Comparison of ENCODE assay signal across 11 mouse cellular contexts in the genomic region with DNA sequence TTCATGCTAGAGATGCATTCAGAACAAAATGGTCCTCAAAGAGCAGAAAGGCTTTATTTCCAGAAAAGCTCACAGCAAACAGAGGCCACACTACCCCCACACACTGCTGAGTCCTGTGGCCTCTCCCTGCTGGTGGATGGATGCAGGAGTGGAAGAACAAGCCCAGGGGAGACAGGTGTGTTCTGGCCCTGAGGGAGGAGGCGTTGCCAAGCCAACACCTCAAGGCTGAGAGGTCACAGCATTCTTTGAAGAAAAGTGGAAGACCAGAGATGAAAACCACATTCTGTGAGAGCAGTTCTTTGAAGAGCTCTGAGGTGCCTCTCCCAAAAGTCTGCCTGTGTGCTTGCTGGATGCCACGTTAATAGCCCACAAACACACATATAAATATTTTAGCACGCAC.
A peak's percentile ranks its signal among the peaks of the same experiment; 100 is the strongest.
DNase-seq lines count a peak whose midpoint lies in the region; ATAC-seq lines count a peak whose summit lies in the region.
"Had no signal": no experiment of that assay in that cellular context is flagged by ENCODE, and none has a peak within 500 bp of the region (broad histone marks: within the 10 kb centered on the region; RNA-seq: fewer than 3 reads in every experiment).

No protein-coding gene starts in this region.

- no peak overlapping the region for H3K27ac ChIP-seq in heart, embryonic 14.5 days (replicated peaks in 1 of 2; ENCODE audit: control insufficient read depth in 1 of 2, insufficient read depth in 1 of 2, low read depth in 2 of 2, low read length in 2 of 2)
- no peak overlapping the region for H3K27ac ChIP-seq in heart, embryonic 11.5 days (ENCODE audit: low read depth, low read length)
- 0 out of 2 replicates have a peak overlapping the region, but pooled peaks have one; percentile 9 for H3K27ac ChIP-seq in midbrain, embryonic 11.5 days (ENCODE audit: low read depth, low read length)
- no peak overlapping the region for H3K27ac ChIP-seq in midbrain, embryonic 10.5 days (replicated peaks)
- no peak overlapping the region for H3K27ac ChIP-seq in hindbrain, embryonic 13.5 days
- H3K27ac ChIP-seq in stomach, embryonic 15.5 days = peak overlapping the region; percentile 72; the same call in 1 of the 2 replicates

- no peaks in the 10 kb centered on the region for H3K27me3 ChIP-seq in heart, embryonic 14.5 days (ENCODE audit: control insufficient read depth, insufficient read depth, low read length)
- no peaks in the 10 kb centered on the region for H3K27me3 ChIP-seq in heart, embryonic 11.5 days (ENCODE audit: control insufficient read depth, insufficient read depth, low read length)
- no peaks in the 10 kb centered on the region; the same call in 1 of the 2 replicates for H3K27me3 ChIP-seq in midbrain, embryonic 11.5 days (ENCODE audit: control insufficient read depth, insufficient read depth, low read length)
- H3K27me3 ChIP-seq in midbrain, embryonic 10.5 days (ENCODE audit: low read depth, poor library complexity, severe bottlenecking) = peaks cover 23% of the 10 kb centered on the region
- H3K27me3 ChIP-seq in hindbrain, embryonic 13.5 days = peaks cover 14% of the 10 kb centered on the region; the same call in 1 of the 2 replicates
- H3K27me3 ChIP-seq in stomach, embryonic 15.5 days (replicated peaks) = no peaks in the 10 kb centered on the region
- H3K27me3 ChIP-seq: embryonic facial prominence, embryonic 12.5 days had no signal

- H3K36me3 ChIP-seq in heart, embryonic 14.5 days (ENCODE audit: control insufficient read depth, insufficient read depth, low read length) = no peaks in the 10 kb centered on the region
- H3K36me3 ChIP-seq in heart, embryonic 11.5 days (ENCODE audit: control insufficient read depth, insufficient read depth, low read length) = no peaks in the 10 kb centered on the region
- no peaks in the 10 kb centered on the region for H3K36me3 ChIP-seq in midbrain, embryonic 11.5 days (ENCODE audit: control insufficient read depth, insufficient read depth, low read length)
- no peaks in the 10 kb centered on the region for H3K36me3 ChIP-seq in midbrain, embryonic 10.5 days
- no peaks in the 10 kb centered on the region for H3K36me3 ChIP-seq in hindbrain, embryonic 13.5 days
- H3K36me3 ChIP-seq in stomach, embryonic 15.5 days = no peaks in the 10 kb centered on the region
- H3K36me3 ChIP-seq: embryonic facial prominence, embryonic 12.5 days had no signal

- no peak for ATAC-seq in heart, embryonic 14.5 days (ENCODE audit: insufficient number of reproducible peaks, insufficient read depth, low FRiP score, low read depth)
- ATAC-seq in heart, embryonic 11.5 days (replicated peaks; ENCODE audit: insufficient number of reproducible peaks, low FRiP score, low TSS enrichment) = no peak
- no peak for ATAC-seq in midbrain, embryonic 11.5 days (ENCODE audit: low FRiP score)
- no peak for ATAC-seq in hindbrain, embryonic 13.5 days (ENCODE audit: low FRiP score)
- ATAC-seq in stomach, embryonic 15.5 days (ENCODE audit: insufficient read depth, low FRiP score, low read depth) = no peak

- DNase-seq in midbrain, embryonic 11.5 days (ENCODE audit: low spot score, missing footprints) = peak; percentile 83
- no peak for DNase-seq in midbrain, embryonic 10.5 days (ENCODE audit: low spot score)
- DNase-seq in cerebellum, postnatal 10 days = no peak
- DNase-seq in cerebellum, adult 9-10 months = no peak
- DNase-seq: gastrocnemius, postnatal 36 days; kidney, adult 18-20 months had no signal

- H3K9ac ChIP-seq in heart, embryonic 14.5 days (ENCODE audit: low read length) = no peak overlapping the region
- H3K9ac ChIP-seq in heart, embryonic 11.5 days (ENCODE audit: low read depth, low read length) = no peak overlapping the region
- H3K9ac ChIP-seq in midbrain, embryonic 11.5 days (ENCODE audit: low read length) = no peak overlapping the region
- H3K9ac ChIP-seq in hindbrain, embryonic 13.5 days = no peak overlapping the region
- H3K9ac ChIP-seq in stomach, embryonic 15.5 days = no peak overlapping the region
- H3K9ac ChIP-seq: embryonic facial prominence, embryonic 12.5 days had no signal

- H3K4me1 ChIP-seq in heart, embryonic 14.5 days (ENCODE audit: control insufficient read depth in 2 of 2, insufficient read depth in 2 of 2, low read length in 2 of 2) = peaks cover 18 to 29% of the 10 kb centered on the region in 2 experiments
- H3K4me1 ChIP-seq in heart, embryonic 11.5 days (ENCODE audit: control insufficient read depth, insufficient read depth, low read length) = peaks cover 15% of the 10 kb centered on the region
- H3K4me1 ChIP-seq in midbrain, embryonic 11.5 days (ENCODE audit: control insufficient read depth, insufficient read depth, low read length) = peaks cover 21% of the 10 kb centered on the region
- H3K4me1 ChIP-seq in midbrain, embryonic 10.5 days = peaks cover 38% of the 10 kb centered on the region
- peaks cover 18% of the 10 kb centered on the region for H3K4me1 ChIP-seq in hindbrain, embryonic 13.5 days (replicated peaks)
- peaks cover 8% of the 10 kb centered on the region; the same call in 1 of the 2 replicates for H3K4me1 ChIP-seq in stomach, embryonic 15.5 days

- peak overlapping the region; percentile 70 for H3K4me2 ChIP-seq in heart, embryonic 14.5 days (ENCODE audit: low read length)
- no peak overlapping the region; the same call in 1 of the 2 replicates for H3K4me2 ChIP-seq in heart, embryonic 11.5 days
- no peak overlapping the region for H3K4me2 ChIP-seq in midbrain, embryonic 11.5 days
- H3K4me2 ChIP-seq in hindbrain, embryonic 13.5 days = peak overlapping the region; percentile 51; the same call in 1 of the 2 replicates
- peak overlapping the region; percentile 29 for H3K4me2 ChIP-seq in stomach, embryonic 15.5 days

- no peak overlapping the region for H3K4me3 ChIP-seq in heart, embryonic 14.5 days (ENCODE audit: control insufficient read depth in 1 of 2, insufficient read depth in 1 of 2, low read depth in 1 of 2, low read length in 2 of 2)
- H3K4me3 ChIP-seq in heart, embryonic 11.5 days (ENCODE audit: low read depth, low read length) = no peak overlapping the region
- no peak overlapping the region for H3K4me3 ChIP-seq in midbrain, embryonic 11.5 days (ENCODE audit: low read depth, low read length)
- no peak overlapping the region for H3K4me3 ChIP-seq in midbrain, embryonic 10.5 days
- no peak overlapping the region for H3K4me3 ChIP-seq in hindbrain, embryonic 13.5 days
- H3K4me3 ChIP-seq in stomach, embryonic 15.5 days (replicated peaks) = no peak overlapping the region

- no peaks in the 10 kb centered on the region for H3K9me3 ChIP-seq in heart, embryonic 14.5 days (ENCODE audit: control insufficient read depth, low read length)
- H3K9me3 ChIP-seq in heart, embryonic 11.5 days (replicated peaks; ENCODE audit: control insufficient read depth, low read length) = no peaks in the 10 kb centered on the region
- no peaks in the 10 kb centered on the region for H3K9me3 ChIP-seq in midbrain, embryonic 11.5 days (ENCODE audit: control insufficient read depth, low read length)
- H3K9me3 ChIP-seq in midbrain, embryonic 10.5 days (replicated peaks) = no peaks in the 10 kb centered on the region
- no peaks in the 10 kb centered on the region for H3K9me3 ChIP-seq in hindbrain, embryonic 13.5 days
- H3K9me3 ChIP-seq in stomach, embryonic 15.5 days = no peaks in the 10 kb centered on the region
- H3K9me3 ChIP-seq: embryonic facial prominence, embryonic 12.5 days had no signal

- 71% methylated on average over 3 of the region's 3 CpGs for WGBS in heart, embryonic 14.5 days
- 69% methylated on average over 3 of the region's 3 CpGs for WGBS in heart, embryonic 11.5 days (ENCODE audit: insufficient replicate concordance)
- 33% methylated on average over 3 of the region's 3 CpGs for WGBS in midbrain, embryonic 11.5 days
- 37% methylated on average over 3 of the region's 3 CpGs for WGBS in midbrain, embryonic 10.5 days
- WGBS in hindbrain, embryonic 13.5 days = 32% methylated on average over 3 of the region's 3 CpGs
- WGBS in stomach, embryonic 15.5 days = 51% methylated on average over 3 of the region's 3 CpGs

Comparison
In these comparisons a context has a peak if more than half of its experiments do, and no peak if none do; other contexts are left out.
1. H3K27ac ChIP-seq: peak in midbrain, embryonic 11.5 days (single experiment) and stomach, embryonic 15.5 days (single experiment); none in heart, embryonic 14.5 days (0 of 2), heart, embryonic 11.5 days (single experiment), midbrain, embryonic 10.5 days (single experiment) and hindbrain, embryonic 13.5 days (single experiment).
2. H3K4me2 ChIP-seq: peak in heart, embryonic 14.5 days (single experiment), hindbrain, embryonic 13.5 days (single experiment) and stomach, embryonic 15.5 days (single experiment); none in heart, embryonic 11.5 days (single experiment) and midbrain, embryonic 11.5 days (single experiment).